Mouse (Mus musculus) spleen, postnatal 4 days (tissue): ENCODE results near the gene Pde10a.

Source experiments
- DNase-seq, 2 experiments: peaks; one replicate each; pipeline ENCODE4 v3.0.0; 2022; ENCODE audit warnings: low spot score in 2 of 2

The Pde10a gene

DNA sequence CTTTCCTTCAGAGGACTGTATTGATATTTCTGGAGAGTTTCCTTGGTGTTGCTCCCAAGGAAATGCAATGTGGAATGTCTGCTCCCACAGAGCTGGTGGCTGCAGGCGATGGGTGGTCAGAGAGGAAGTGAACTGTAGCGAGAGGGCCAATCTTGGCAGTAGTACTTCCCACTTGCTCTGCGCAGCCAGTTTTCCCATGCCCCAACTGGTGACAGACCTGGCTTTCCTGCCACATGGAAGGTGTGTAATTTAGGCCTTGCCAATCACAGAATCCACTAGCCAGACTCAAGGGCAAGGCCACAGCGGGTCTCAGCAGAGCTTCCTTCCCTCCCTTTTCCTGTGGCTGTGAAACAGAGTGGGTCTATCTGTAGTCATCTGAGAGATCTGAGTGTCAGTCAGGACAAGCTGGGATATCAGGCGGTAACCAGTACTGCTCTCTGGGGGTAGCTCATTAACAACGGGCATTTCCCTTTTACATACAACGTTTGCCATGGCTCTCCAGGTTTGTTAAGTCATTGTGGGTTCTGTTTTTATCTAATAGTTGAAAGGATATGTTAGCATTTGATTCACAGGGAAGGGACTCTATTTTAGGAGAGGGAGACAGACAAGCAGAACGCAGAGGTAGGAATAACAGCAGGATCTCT lies 316.8 kb downstream of the Pde10a start:
- no peak for DNase-seq

DNA sequence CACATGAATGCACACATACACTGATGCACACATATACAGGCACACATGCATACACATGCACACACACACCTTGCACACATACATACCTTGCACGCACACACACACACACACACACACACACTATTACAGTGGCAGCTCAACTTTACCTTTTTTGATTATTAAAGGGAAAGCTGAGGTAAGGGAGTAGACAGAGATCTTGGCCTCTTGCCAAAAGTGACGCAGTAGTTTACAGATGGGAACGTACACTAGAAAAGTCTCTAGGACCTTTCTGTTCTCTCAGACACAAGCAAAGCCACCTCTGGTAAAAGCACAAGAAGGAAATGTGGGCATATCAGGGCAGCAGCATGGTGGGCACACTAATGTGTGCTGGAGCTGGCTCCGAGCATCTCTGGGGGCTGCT lies 317.5 kb downstream of the Pde10a start:
- DNase-seq = no peak

DNA sequence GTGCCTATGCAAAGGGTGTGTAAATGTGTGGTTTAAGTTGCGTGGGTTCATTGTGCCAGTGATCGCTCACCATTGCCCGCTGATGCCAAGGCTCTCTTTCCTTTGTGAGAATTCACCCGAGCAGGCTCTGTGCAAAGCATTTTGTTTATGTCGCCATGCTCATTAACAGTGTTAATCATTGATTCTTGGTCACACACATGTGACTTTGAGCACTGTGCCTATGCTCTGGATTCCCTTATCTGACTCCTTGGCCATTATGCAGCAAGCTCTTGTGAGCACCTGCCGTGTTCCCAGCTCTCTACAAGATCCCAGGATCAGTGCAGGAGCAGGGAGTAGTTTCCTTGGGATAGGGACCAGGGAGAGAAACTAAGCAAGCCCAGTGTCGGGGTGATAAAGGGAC lies 318.8 kb downstream of the Pde10a start:
- no peak for DNase-seq

DNA sequence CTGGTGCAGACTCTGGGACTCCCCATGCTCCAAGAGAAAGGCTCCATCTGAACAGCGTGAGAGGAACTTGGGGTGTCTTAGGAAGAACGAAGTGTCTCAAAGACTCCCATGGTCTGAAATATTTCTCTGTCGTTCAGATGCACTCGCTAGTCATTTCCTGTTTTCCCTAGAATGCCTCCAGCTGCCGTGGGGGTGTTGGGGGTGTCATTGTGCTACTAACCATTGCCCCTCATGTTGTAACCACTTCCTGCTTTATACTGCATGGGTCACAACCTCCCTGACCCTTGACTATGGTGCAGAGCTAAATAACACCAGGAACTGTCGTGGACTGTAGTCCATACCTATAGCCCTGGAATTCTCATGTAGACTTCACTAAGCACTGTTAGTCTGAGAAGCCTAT lies 321.3 kb downstream of the Pde10a start:
- no peak for DNase-seq

DNA sequence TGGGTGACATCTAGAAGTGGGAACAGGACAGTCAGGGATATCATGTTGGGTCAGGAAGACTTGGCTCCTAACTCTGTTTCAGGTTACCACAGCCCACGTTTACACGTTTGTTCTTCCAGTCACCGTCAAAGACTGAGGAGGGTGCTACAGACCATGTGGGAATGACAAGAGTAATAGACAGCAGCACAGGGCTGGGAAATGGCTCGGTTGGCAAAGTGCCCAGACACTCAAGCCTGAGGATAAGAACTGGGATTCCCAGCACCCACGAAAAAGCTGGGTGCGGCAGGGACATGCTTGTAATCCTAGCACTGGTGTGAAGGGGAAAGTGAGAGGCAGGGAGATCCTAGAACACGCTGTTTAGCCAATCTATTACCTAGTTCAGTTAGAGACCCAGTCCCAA lies 322.4 kb downstream of the Pde10a start:
- no peak for DNase-seq

DNA sequence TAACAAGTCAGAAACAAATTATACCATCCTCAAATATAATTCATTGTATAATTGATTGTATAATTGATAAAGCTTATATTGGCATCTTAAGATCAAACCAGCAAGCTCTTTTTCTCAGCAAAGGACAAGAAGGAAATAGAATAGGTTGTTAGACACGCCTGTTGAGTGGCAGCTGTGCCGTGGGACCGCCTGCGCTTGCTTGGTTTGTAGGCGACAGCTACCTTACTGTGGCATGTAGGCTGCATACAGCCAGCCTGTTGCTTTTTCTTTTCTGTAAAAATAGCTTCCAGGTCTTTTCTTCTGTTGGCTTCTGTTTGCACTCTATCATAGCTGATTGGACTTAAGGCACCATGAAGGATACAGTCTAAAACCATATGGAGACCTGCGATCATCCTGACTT lies 326.7 kb downstream of the Pde10a start:
- DNase-seq = no peak

DNA sequence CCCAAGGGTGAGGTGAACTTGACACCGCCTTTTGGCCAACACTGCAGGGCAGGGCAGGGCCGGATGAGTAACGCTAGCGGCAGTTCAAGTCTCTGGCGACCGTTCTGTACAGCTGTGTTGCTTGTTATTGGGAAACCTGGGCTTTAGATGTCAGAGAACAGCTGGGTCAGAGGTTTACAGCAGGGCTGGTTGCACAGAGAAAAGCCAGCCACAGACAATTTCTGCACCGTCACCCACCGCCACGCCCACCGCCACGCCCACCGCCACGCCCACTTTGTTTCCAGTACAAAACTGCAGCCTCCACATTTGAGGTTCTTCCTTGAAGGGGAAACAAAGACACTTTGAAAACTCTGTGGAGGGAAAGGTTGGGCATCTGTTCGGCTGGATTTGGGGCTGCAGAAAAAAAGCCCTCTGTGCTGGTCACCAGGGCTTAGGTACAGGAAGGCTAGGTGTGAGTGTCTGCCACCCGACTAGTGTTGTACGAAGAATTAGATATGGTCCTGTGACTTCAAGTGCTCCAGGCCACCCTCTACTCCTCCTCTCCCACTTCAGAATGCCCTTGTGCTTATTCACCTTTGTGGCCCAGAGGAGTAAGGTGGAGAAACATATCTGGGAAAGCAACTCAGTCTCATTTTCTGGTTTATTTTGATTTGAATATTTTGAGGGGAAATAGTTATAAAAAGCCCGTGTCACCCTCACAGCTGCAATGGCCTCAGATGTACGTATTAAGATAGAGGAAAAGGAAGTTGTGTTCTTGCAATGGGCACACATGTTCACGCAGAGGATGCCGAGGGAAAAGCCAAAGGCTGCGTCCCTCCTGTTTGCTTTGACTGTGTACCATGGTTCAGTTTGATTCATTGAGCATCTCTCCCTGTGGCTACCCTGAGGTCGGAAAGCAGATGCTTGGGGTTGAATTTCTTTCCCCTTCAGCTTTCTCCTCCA lies 331.5 kb downstream of the Pde10a start:
- DNase-seq = peak; percentile 81 to 90

DNA sequence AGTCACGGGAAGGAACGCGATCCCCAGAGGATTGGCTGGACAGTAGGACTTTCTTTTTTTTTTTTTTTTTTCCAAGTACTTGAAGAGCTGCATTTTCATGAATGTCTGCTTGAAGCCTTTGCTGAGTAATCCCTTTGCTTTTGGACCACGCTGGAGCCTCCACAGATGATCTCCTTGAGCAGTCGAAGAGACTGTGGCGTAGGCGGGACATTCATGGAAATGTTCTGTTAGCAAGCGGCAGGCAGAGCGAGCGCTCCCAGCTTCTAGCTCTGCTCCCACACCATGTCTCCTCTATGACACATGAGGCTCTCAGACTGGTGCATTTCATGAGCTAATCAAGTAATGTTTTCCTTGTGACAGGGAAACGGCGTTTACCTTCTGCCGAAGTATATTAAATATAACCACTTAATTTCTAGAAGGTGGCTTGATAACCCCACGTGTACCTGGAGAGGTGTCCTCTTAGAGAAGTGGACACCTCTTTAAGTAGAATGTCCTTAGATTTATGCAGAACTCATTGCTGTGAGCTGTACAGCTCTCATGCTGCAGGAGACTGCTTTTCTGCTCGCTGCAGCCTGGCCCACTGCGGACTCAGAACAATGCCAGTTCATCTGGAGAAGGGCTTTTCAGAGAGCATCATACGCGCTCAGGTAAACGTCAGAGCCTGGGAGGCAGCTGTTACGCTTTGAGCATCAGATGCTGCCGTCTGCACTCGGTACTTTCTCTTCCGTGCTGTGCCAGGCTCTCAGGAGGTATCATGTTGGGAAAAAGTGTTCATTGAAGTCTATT lies 333.7 kb downstream of the Pde10a start:
- no peak for DNase-seq

DNA sequence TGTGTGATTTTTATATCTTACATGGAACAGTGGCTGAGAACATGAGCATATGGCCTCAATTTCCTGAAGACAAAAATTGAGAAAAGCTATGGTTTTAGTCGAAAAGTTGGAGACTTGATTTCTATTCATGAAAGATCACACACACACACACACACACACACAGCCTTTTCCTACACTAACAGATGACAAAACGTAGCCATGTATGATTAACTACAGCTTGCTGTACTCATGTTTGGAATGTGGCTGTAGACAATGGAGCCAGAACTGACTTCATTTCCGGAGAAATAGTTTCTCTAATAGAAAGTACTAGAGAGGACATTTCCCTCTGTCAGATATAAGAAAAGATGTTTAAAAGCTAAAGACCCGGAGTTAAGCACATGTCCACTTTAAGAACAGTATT lies 334.3 kb downstream of the Pde10a start:
- no peak for DNase-seq

DNA sequence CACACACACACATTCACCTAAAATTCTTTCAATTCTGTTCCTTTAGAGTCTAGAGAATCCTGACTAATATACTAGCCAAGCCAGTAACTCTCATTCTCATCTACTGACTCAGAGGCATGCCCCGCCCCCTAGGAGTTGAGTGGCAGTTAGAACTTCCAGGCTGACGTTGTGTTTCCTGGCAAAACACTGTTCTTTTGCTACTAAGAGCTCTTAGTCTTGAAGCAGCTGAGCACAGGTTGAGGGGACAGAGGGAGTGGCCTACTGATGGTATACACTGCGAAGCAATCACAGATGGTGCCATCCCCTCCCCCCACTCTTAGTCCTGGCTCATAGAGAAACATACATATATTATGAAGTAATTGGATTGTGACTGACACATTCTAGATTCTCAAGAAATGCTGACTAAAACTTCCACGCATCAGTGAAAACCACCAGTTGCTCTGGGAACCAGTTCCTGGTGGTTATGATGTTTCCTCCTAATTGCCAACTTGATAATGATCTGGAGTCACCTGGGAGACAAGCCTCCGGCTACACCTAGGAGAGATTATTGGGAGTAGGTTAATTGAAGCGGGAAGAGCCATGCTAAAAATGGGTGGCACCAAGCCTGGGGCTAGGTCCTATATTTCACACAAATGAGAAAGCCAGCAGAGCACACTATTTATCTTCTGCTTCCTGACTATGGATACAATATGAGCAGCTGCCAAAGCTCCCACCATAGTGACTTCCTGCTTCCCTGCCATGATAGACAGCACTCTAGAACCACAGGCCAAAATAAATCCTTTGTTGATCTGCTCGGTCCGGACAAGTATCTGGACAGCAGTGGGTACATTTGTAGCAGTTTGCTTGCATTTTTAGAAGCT lies 339.7 kb downstream of the Pde10a start:
- no peak for DNase-seq

DNA sequence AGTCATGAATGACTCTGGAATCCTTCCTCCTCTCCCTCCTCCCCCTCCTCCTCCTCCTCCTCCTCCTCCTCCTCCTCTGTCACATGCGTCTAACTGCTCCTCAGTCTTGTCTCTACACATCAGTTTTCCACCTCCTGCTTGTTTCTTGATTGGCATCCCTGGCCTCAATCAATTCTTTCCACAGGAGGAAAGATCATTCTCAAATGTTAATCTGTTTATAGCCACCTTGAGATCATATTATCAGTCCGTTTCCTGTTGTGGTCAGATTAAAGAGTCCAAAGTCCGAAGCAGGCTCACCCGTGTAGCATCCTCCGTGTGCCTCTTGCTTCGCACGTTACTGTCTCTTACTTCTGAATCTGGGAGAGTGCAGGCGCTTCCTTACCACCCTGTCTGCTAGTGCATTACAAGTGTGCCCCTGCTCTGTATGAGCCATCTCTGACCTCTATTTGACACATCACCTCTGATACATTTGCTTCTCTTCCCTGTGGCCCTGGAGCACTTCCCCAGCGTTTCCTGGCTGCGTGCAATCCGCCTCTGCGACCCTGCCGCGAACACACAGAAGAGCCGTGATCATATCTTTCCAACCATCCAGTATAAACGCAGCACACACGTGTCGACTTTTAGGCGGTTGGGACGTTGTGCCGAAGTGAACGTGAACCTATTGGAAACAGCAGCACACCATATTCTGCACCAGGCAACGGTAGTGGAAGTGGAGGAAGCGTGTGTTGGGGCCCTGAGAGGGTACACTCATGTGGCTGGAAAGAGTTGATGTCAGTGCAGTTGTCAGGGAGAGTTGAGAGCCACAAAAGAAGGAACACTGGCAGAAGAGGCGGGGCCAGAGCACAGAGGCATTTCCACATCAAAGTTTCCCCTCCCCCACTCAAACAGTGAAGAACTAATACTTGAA lies 342.4 kb downstream of the Pde10a start:
- DNase-seq = no peak

DNA sequence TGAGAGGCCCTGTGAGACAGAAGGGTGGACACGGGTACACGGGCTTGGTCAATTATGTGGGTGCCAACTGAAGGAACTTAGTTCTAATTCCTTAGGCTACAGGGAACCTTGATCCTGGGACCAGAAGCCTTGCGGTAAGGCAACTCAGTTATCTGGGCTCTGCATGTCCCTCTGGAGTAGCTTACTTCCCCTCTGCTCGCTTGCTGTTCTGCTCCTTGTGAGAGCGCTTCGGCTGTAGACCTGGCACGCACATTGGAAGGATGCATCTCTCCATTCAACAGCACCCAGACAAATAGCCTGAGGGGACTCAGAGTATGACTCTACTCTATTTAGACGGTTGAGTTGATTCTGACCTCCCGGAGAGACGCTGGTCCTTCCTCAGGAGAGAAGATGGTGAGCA lies 344.1 kb downstream of the Pde10a start:
- no peak for DNase-seq

DNA sequence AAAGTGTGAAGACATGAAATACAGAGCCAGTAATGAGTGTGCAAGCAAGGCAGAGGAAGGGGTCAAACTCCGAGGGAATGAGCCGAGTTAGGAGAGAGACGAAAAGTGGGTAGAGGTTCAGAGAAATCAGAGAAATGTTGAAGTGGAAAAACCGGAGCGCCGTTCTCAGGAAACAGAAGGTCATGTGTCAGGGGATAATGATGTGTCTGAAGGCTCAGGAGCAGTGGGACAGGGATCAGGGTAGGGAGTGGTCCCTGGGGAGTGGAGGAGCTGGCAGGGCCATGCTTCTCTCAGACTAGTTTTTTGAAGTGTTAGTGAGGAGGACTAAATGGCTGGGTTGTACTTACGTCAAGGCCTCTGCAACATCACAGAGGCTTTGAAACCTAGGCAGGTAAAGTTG lies 345.7 kb downstream of the Pde10a start:
- peak in 1 of 2 experiments; percentile 5 for DNase-seq

DNA sequence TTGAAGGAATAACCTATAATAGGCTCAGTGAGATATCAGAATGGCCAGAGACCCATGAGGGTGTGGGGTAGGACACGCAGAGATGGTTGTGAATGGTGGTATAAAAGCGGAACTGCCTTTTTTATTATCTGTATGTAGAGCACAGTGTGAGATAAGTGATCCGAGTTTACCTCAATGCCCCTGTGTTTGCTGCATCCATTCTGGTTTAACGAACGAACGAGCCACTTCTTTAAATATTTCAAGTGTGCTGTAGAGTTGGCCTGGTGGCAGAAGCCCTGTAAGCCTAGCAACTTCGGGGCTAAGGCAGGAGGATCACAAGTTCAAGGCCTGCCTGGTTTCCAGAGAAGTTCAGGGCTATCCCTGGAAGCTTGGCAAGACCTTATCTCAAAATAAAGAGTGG lies 346.2 kb downstream of the Pde10a start:
- peak in 1 of 2 experiments; percentile 5 for DNase-seq

DNA sequence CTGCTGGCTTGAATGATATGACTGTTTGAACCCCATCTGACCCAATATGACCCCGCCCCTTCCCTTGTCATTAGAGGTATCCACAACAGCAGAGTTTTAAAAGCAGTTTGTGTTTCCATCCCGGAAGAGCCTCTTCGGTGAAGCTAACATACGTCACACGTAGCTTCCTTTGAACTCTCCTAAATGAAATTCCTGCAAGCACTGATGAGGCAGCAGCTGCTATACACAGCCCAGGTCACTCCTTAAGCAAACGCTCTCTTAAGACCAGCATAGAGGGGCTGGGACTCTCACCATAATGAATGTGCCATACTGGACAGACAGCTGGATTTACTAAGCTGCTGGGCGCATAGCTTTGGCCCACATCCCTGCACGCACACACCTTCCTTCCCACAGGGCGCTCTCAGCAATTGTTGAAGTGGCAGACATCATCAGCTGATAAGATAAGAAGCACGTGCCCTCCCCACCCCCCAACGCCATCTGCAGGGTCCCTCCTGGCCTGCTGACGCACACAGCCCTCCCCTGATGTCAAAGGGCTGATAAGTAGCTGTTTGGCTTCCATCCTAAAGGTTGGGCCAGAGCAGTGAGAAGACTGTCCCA lies 346.9 kb downstream of the Pde10a start:
- DNase-seq = no peak

DNA sequence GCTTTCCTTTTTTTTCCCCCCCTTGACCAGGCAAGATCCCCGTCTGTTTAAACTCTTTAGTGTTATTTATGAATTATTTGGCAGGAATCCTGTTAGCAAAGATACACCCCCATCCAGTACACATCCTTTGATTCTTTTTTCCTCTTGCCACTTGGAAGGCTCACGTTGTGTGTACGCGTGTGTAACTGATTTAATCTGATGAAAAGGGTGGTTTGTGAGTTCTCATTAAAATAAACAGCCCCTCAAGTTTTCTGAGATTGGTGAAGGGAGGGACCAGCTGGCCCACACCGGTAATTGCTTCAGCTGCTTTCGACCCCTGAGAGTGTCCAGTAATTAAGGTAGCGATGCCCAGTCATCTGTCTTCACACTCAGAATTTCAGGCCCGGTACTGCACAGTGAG lies 347.4 kb downstream of the Pde10a start:
- DNase-seq = no peak

DNA sequence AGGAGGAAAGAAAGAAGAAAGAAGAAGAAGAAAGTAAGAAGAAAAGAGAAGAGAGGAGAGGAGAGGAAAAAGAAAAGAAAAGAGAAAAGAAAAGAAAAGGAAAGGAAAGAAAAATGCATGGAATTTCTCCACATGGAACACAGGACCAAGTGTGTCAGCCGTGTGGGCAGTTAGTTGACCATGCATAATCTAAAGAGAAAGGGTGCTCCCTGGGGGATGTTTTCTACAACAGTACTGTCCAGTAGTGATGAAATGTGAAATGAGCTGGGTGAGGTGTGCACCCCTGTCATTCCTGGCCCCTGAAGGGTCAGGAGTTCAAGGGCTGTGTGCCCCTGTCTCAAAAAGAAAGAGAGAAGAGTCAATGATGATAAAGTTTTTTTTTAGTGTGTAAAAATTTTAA lies 352.9 kb downstream of the Pde10a start:
- DNase-seq = no peak

DNA sequence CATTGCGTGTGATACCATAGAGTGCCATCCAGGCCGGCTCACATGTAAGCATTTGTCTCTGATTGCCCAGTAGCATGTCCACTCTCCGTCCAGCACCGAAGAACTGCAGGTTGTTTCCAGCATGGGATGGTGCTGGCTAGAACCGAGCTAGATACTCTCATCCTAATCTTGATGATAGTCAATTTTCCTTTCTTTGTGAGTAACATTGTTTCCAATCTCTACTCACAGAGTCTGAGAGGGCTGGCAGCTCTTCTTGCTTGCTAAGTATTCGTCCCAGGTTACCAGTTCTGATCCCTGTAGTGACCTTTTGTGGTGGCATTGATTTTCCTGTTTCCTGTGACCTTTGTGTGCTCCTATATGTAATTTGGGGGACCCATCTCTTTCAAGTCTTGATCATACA lies 356.5 kb downstream of the Pde10a start:
- DNase-seq = no peak

DNA sequence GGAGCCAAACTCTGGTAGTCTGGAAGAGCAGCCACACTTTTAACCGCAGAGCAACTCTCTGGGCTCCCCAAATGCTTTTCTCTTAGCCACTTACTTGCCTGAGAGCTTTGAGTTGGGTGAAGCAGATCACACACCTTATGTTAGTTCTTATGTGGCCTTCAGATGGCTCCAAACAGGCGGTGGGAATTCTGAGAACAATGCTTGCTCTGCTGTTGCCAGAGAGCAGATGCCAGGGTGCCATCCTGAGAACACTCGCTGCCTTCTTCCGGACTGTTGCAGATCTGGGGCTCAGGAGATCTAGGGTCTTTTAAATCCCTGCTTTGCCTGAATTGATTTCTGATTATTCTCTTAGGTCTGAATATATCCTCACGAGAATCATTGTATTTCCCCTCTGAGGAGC lies 359.5 kb downstream of the Pde10a start:
- DNase-seq = no peak

DNA sequence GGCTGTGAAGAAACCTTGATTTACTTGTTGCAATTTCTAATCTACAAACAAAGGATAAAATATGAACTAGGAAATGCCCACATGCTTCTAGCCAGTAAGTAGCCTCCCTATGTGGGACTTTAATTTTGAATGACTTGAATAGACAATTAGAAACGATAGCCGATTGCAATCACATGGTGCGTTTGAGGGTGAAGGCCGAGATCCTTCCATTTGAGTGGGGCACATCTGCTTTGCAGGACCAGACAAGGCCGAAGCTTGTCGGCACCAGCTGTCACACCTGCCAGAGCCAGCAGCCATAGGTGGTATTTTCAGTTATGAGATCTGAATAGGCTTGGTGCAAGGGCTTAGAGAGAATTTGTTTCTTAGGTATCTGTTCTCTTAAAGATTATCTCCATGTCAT lies 360.7 kb downstream of the Pde10a start:
- no peak for DNase-seq
